Mouse (Mus musculus) adrenal gland, adult 8-10 months (tissue): ENCODE measurements around the gene Pdpn. TPM values are rescaled to one million over a fixed set of nuclear protein-coding genes. Genes with fewer than 3 reads are reported as not detected.

Source experiments
- DNase-seq: peaks from one replicate; pipeline ENCODE4 v3.0.0; 2022
- total RNA-seq, 4 experiments: library from RNA; stranded (reverse); gene quantifications; 2 replicates each; pipeline ENCODE4 v1.2.4; 2022

Gene Pdpn
- total RNA-seq, 4 experiments from 2014 or later = 6.6 to 13.7 (median 10.0) TPM

DNA sequence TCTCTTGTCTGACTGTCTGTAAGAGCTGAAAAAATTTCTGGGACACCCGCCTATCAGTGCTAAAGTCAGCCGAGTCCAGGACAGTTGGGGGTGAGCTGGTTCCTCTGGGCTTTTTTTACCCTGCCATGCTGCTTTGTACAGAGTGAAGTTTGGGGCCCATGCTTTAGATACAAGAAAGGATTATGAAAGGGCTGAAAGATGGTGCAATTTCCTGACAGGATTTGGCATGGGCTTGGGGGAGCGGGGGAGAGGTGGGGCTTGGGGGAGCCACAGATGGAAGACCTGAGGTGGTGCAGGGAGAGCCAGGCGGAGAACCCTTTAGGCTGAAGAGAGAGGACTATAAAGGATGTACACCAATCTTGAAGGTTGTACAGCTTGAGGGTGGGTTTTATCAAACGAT, 60.2 kb downstream of the Pdpn start:
- no peak for DNase-seq

DNA sequence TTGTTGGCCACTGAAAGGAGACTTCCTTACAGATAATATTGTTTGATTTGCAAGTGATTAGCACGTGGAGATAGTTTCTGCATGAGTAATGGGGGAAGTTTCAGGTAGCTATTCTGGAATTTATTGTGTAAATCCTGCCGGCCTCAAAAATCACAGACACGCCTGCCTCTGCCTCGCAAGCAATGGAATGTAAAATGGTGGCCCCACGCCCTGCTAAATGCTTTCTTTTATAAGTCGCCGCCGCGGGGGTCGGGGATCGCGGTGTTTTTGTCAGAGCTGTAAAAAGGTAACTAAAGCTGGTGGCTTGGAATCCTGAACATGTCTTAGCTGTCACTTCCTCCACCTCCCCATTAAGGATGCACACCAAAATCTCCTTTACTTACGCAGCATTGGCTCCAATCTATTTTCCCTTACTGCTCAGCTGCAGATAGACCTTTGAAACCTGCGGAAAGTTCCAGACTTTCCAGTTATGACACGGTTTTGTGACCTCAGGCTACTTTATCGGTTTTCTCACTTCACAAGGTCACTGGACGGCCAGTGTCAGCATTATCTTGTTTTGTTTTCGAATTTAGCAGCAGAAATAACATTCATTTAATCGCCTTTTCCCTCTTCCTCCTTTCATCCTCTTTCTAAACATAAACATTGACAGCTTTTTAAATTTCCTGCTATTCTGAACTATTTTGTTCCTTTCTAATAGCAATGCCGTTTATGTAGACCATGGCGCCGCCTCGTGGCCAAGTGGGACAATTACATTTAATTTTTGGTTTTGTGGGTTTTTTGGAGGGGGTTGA, 60.9 kb downstream of the Pdpn start:
- DNase-seq = no peak

DNA sequence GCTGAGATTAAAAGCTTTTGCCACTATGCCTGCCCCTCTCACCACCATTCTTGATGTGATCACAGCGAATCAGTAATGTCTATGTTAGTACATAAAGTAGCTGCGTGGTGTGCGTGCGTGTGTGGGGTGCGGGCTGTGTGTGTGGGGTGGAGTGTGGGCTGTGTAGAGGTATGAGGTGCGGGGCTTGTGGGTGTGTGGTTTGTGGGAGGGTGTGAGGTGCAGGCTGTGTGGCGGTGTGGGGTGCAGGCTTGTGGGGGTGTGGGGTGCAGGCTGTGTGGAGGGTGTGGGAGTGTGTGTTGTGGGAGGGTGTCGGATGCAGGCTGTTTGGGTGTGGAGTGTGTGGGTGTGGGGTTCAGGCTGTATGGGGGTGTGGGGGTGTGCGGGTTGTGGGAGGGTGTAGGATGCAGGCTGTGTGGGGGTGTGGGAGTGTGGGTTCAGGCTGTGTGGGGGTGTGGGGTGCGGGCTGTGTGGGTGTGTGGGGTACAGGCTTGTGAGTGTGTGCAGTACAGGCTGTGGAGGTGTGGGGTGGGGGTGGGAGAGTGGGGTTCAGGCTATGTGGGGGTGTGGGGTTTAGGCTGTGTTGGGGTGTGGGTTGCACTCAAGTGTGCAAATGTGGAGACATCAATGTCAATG, 67.5 kb downstream of the Pdpn start:
- DNase-seq = no peak

DNA sequence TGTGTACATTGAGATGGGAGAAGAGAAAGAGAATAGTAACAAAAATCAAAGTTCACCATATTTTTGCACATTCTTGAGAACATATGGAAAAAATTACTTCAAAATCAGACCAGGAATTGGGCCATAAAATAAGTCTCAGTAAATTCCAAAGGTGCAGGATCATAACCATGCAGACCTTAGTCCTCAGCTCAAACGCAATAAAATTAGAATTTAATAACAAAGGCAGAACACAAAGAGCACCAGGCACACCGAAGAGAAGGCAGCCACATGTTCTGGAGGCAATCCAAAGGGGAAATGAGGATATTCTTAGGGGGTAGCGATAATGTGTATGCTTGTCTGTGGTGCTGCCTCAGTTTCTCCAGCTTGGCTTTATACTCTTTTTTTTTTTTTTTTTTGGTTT, 68.3 kb downstream of the Pdpn start:
- no peak for DNase-seq

DNA sequence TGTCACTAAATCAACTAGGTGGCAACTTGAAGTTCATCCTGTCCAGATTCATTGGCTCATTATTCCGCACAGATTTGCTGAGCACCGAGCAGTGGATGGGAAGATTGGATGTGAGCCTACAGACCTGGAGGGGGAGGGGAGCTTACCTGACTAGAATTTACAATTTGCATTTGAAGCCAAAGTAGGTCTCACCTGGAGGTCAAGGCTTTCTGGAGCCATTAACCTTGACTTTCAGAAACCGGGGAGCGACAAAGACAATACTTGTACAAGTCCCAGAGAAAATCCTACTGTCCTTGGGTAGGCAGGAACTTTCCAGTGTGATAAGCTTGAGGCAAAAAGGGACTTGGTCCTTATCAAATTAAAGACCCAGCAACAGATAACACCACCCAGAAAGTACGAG, 71.4 kb downstream of the Pdpn start:
- DNase-seq = no peak

- DNase-seq = no peak
Observed at GRCm38 (mm10) chr4:143225886-143226285, 73.5 kb downstream of the Pdpn start.

DNA sequence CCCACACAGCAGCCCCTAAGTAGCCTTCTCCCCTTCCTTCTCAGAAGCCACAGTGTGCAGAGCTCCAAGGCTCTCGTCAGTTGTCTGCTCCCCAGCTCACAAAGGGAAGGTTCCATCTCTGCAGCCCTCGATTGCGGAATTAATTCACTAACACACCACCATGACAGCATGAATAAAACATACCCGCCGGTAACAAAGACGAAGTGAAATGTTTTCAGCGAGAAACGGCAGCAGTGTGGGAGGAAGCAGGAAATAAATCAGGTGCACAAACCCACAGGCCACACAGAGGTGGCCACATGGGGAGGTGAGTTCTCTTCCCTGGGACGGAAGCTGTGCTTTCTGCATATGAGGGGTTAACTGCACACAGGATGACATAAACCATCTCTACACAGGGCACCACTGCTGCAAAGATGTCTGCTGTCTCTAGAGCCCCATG, 80.0 kb downstream of the Pdpn start:
- DNase-seq = no peak

DNA sequence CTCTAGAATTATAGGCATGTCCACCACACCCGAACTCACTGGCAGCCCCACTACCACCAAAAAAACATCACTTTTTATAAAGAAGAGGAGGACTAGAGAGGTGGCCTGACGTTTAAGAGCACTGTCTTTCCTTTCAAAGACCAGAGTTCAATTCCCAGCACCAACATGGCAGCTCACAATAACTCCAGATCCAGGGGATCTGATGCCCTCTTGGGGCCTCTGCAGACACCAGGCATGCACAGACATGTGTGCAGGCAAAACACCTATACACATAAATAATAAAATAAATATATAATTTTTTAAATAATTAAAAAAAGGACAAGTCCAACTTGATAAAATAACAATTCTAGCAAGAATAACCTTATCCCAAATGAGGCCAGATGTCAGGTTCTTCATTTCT, 80.5 kb downstream of the Pdpn start:
- no peak for DNase-seq

Other genes with a start within 250 kb of the Pdpn start
- gene Prdm2, start 86.6 kb downstream of the Pdpn start, total RNA-seq = 10 to 100 TPM; 30.3 to 36.8 (median 33.7) TPM
- under 1 TPM; 0.29 to 0.70 (median 0.45) TPM for gene Lrrc38, start 50.2 kb upstream of the Pdpn start, total RNA-seq
- not detected for gene Pramel1, start 94.9 kb upstream of the Pdpn start, total RNA-seq
- gene Pramef8, start 112.9 kb upstream of the Pdpn start, total RNA-seq = 10 to 100 TPM; 12.1 to 15.1 (median 14.6) TPM
- gene Oog4, start 150.8 kb upstream of the Pdpn start, total RNA-seq = not detected
- not detected for gene Gm13043, start 211.8 kb upstream of the Pdpn start, total RNA-seq
- not detected for gene Gm13040, start 236.4 kb upstream of the Pdpn start, total RNA-seq